Mouse (Mus musculus) T-helper 17 cell (primary cell): ENCODE measurements around the gene Rgs8.

Source experiments
- in situ Hi-C, 2 experiments: fragments of 300-600 bp; cut with MboI, MseI; formaldehyde crosslinking; loops; 1 replicate in 1 of 2; 2 replicates in 1 of 2; pipeline ENCODE4 v1.15.1; 2025; ENCODE audit warnings: high pct_unique_total_duplicates in 2 of 2

Gene Rgs8

DNA sequence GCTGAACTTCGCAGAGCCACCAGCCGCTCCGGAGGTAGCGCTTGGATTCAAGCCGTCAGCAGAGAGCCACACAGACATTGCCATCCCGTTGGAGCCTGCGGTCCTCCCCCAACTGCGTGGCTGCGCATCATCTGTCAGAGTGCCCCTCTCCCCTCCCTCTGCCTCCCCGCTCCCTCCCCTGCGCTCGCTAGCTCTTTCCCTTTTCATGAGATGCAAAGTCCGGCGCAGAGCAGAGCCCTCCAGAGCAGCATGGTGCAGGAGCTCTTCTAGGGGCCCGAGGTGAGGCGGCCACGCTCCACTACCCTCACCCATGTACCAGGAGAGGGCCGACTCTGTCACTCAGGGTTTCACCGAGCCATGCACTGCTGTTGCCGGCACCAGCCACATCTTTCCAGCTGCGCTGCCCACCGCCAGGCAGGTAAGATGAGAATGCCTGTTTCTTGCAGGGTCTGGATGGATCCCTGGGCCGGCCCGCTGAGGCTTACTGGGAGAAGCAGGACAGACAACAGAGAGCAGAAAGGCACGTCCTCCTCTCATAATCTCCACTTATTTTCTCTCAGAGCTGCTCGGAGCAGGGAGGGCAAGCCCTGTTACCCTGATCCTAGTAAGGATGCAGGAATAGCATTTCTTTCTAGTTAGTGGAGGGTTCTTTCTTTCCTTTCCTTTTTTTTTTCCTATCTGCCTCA is at the start of gene Rgs8:
Gene Rgs8, plus strand, starts transcription at position 88 of the 686 bp plus-strand sequence.
- in situ Hi-C loops = no loop called here

DNA sequence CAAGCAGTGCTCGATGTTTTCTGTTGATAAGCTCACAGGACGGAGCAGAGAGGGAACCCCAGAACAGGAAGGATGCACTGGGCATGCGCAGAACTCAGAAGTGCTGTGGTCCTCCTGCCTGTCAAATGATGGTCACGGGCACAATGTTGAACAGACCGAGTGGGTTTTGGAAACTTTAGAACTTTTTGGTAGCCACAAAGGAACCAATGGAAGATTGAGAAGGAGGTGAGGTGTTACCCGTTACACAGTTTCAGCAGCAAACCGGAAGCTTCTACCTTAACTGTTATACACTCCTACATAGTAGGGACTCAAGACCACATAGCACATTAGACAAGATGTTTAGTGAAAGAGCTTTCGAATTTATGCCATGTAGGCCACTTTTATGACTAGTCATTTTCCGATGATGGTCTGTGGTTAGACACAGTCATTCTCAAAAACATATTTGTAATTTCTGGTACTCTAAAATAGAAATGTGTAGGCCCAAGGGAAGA is 35.4 kb upstream of the Rgs8 start:
- in situ Hi-C loops = loop anchor here in 1 of 2 experiments (5.0 kb wide), 1 partner anchor 60 kb away; no protein-coding TSS in a partner anchor

DNA sequence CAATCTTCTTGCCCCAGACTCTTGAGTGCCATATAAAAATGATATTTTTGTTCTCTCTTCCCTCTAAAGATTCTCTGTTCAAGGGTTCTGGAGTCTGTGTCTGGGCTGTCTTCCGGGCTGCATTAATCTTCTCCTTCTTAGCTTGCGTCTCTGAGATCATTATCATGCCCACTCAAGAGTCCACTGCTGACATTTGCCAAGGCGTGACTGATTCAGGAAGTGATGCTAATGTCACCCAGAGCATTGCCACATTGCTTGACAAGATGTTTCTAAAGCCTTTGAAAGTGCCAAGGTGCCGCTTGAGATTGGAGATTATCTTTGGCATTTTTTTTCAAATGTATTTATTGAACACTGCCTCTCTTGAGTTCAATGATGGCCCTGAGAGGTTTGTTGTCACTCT is 29.8 kb upstream of the Rgs8 start:
- in situ Hi-C loops = loop anchor here in 1 of 2 experiments (10.0 kb wide), 1 partner anchor 1098 kb away; no protein-coding TSS in a partner anchor

DNA sequence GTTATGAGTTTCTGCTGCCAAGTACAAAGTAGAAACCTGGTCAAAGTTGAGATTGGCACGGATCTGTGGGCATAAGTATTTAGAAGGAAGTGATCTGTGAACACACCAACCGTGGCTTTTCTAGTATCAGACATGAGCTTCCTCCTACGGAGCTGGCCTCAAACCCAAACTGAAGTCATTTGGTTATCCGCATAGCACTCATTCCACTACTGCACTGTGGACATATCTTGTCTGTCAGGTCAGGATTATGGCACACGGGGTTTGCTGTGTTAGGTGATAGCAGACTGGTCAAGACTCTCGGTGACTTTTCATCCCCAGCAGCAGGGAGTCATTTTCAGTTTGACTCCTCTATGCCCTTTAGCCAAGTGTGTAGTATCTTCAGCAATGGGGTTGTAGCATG is 20.1 kb upstream of the Rgs8 start:
- in situ Hi-C loops = no loop called here

DNA sequence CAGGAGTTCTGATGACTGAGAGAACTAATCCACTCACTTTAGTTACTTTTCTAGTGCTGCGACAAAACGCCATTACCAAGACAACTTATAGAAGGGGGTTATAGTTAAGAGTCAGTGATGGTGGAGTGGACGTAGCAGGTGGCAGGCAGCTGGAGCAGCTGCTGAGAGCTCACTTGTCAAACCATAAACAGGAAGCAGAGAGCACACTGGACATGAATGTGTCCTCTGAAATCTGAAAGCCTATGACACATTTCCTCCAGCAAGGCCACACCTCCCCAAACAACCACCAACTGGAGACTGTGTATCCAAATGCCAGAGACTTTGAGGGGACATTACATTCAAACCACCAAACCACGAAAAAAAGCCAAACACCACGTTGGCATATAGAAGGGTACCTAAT is 17.8 kb upstream of the Rgs8 start:
- in situ Hi-C loops = no loop called here

DNA sequence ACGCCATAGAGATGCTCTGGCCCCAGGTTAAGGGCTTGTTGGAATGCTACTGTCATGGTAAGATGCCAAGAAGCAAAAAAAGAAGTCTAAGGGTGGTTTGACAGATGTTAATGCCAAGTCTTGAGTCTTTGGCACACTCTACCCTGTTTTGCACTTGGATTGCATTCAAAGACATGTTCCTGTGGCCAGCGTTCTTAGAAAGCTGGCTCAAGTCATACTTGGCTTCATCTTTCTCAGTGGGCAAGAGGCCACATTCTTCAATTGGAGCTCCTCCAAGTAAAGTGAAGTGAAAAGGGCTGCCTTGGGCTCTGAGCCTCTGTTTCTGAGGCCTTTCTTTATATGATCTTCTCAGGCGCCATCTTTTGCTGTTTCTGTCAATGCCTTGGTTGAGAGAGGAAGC is 17.3 kb upstream of the Rgs8 start:
- in situ Hi-C loops = no loop called here

DNA sequence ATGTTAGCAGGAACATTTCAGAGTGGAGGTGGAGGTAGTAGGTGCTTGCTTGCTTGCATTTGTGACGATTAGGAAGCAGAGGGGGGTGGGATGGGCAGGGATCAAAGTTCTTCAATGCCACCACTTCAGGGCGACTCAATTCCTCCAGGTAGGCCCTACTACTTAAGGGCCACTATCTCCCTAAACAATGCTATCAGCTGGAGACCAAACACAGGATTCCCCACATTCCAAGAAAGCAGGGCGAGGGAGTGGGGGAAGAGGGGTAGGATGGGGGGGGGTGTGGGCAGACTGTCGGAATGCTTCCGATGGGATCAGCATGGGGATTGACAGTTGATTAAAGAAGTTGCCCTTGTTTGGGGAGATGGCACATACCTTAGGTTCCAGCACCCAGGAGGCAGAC is 16.0 kb upstream of the Rgs8 start:
- in situ Hi-C loops = no loop called here

DNA sequence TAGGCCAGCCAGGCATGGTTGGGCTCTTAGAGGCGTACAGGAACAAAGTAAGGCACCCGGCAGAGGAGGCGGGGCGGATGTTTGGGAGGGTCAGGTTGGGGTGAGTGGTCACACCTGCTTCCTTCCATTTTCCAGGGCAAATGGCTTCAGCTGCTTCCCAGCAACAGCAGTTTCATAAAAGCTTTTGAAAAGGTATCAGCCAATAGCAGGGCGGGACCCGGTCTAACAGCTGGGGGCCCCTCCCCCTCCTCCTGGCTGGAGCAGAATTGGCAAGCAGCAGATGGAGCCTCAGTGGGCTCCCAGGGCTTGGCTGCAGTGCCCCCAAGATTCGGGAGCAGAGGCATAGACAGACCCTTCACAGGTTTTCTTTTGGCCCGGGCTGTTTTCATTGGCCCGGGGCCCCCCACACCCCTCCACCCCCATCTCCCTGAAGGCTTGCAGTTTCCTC is 11.3 kb upstream of the Rgs8 start:
- in situ Hi-C loops = loop anchor here in 1 of 2 experiments (10.0 kb wide), 1 partner anchor 1323 kb away; no protein-coding TSS in a partner anchor

DNA sequence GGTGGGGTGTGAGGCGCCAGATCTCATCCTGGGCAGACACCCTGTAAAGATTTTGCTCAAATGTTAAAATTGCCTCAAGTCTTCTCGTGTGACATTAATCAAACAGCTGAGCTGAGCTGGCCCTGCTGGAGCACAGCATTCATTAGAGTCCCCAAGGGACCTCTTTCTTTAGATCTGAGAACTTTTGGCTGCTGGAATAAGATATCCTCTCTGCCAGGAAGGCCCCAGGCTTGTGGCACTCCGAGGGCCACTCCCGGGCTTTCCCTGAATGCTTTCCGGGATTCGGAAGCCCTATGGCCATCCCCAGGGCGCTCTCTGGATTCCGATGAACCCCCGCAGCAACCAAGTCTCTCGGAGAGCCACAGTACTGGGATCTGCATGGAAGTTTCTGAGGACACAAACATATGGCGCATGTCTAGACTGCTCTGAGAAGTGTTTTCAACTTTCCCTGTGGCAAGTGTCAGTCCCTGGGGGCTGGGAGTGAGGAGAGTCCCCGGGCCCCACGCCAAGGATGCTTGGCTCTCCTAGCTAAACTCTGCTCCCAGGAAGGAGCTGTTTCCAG is 10.8 kb upstream of the Rgs8 start:
- in situ Hi-C loops = loop anchor here in 1 of 2 experiments (10.0 kb wide), 1 partner anchor 1323 kb away; no protein-coding TSS in a partner anchor

DNA sequence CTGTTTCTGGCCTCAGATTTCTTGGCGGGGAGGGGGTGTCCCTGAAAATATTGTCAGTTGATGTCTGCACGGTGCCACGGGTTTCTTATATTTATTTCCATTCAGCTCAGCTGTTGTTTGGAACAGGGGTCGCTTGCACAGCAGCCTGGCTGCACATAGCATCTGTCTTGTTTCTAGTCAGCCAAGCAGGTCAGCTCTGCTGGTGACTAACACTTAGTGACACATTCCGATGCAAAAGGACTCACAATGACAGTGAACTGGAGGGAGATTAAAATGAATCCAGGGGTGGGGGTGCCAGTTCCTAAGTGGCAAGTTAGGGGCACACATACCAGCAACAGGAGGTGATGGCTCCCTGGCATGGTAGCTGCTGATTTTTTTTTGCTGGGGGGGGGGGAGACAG is 849 bp downstream of the Rgs8 start:
- in situ Hi-C loops = no loop called here

DNA sequence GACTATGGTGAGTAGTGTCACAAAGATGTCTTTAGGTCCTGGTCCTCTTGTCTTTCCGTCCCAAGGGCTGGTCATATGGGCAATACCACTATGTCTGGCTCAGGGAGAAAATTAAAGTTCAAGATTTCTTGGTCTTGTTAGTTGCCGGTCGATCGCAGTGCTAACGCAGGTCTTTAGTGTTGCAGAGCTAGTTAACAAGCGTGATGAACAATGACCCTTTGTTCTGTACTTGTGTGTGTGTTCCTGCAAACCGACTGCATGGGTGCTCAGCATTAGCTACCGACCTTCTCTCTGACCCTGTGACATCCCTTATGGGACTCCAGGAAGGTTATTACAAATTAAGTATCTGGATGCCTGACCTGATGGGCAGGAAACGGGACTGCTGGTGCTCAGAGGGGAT is 6.8 kb downstream of the Rgs8 start:
- in situ Hi-C loops = no loop called here

DNA sequence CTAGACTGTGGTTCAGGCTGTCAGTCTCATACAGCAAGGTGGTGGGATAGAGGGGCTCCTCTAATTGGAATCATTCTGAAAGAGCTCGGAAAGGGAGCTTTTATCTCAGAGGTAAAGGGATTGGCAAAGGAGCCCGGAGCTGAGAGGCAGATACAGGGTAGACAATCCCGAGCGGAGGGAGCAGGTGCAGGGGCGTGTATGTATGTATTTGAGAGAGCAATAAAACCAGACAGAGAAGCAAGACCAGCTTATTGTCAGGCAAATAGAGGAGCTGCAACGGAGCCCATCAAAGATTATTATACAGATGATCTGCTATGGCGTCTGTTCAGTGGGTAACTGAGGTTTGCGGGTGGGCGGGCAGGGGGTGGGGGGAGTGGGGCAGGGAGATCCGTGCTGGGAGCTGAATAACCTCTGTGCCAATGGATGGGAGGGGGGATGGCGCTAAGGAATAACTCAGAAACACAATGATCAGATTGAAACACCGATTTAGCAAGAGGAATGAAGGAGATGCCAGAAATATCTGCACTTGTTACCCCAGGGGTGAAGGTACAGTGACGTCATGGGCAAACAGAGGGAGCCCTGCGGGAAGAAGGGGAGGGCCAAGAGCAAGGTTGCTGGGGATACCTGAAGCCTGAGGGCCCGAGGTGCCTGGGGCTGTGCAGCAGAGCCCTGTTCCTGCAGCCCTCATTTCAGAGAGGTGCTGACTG is 8.3 kb downstream of the Rgs8 start:
- in situ Hi-C loops = no loop called here

DNA sequence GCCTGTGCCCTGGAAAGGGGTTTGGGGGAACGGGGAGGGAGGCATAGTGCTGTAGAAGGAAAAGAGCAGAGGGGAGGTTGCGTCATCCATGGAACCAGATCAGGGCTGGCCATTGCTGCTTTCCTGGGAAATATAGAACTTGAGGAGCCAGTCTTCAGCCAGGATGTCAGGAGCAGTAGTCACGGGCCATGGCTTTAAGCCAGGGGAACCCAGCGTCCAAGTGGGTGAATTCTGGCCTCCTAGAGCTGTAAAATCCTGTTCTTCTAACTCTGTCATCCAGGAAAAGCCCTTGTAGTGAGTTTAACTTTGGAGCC is 8.8 kb downstream of the Rgs8 start:
- in situ Hi-C loops = no loop called here

DNA sequence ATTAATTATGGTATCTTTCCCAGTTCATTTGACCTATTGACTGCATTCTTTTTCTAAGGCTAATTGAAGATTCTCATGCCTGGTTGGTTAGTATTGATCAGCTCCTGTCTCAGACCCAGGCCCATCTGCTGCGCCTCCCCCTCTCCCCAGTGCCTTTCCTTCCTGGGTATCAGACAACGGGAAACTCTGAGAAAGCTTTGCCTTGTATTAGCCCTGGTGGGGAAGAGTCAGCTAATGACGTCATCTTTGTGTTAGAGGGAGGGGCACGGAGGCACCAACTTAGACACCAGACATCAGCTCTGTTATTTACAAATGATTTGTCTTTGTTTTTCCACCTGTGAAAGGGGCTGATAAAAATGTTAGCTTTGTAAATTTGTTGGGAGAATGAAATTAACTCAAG is 9.5 kb downstream of the Rgs8 start:
- in situ Hi-C loops = no loop called here

DNA sequence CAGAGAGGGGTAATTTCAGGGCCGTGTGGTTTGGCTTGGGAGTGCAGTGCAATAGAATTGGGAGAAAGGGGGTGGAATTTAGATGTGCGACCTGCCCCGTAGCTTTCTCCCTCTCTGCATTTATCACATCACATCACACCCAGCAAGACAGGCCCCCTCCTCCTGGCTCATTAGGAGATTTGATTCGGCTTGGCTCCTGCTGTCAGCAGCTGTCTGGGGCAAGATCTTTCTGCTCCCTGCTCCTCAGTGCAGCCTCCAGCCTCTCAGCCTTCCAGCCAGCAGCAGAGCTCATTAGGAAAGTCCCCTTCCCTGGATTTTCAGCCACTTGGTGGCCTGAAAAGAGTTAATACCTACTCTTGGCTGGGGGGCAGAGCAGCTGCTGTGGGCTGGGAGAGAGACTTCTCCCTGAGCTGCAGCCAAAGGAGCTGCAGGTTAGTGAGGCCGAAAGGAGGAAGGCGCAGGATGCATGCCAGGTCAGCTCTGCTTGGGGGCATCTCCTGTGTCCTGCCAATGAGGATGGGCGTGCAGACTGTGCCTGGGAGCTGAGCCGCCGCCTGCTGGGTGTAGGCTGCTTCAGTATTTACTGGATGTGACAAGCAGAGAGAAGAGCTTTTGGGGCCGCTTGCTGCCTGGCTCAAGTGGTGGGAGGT is 12.4 kb downstream of the Rgs8 start:
- in situ Hi-C loops = no loop called here

DNA sequence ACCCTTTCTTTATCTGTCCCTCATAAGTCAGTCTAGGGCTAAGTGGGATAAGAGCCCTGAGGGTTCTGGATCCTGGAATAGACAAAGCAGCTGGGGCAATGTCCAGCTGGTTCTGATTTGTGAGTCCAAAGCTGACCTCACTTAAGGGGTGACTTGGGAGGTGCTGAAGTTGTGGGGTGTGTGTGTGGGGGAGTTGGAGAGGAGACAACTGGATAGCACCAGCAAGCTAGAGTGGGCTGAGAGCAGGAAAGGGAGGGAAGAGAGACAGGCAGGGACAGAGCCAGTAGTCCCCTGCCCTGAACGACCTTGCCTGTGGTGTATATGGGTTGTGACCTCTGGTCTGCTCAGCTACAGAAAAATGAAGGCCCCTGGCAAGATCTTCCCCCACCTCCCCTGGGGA is 13.4 kb downstream of the Rgs8 start:
- in situ Hi-C loops = no loop called here

DNA sequence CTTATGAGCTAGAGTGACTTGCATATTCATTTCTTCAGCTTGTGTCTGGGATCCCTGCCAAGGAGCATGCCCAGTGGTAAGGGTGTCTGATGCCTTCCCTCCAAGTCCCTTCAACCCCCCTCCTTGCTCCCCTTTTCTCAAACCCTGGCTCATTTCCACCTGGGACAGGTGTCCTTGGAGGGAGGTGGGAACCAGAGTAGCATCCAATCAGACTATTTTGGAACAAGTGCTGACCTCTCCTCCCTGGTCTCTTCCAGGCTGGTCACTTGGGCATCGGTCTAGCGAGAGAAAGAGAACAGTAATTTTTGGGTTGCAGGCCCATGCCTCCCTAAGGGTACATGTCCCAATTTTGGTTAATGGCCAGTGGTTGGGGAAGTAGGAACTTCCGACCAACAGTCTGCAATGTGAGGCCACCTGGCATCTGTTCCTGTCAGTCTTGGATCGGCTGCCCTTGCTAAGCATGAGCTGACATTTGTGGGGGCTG is 14.5 kb downstream of the Rgs8 start:
- in situ Hi-C loops = no loop called here

DNA sequence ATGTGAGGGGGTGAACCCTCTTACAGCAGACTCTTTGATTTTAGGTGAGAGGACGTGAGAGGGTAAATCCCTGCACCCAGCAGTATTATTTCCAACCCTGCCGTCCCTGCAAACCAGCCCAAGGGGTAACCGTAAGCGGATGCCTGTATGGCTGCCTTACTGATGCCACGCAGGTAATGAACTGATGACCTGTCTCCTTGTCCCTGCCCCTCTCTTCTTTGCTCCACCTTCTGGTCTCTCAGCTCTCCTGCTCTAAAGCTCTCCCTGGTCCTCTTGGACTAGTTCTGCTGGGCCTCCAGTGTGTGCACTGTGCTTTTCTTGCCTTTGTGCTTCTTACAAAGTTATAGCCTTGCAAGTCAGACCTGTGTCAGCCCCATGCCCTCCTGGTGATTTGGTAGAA is 15.0 kb downstream of the Rgs8 start:
- in situ Hi-C loops = no loop called here

DNA sequence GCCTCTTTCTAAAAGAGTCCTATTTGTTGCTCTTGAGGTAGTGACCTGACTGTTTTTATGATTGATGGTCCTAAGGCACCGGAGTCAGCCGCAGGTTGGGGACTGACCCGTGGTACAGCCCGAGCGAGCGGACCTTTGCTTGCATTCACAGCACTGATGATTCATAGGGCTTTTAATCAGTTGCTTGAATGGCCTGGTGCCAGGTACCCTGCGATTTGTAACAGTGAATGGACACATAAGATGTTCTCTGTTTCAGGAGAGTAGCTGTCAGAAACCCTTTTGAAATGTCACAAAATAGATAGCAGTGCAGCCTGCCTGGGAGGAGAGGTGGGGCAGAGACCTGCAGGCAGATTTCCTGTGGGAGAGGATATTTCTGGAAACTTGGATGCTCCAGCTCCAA is 16.3 kb downstream of the Rgs8 start:
- in situ Hi-C loops = no loop called here

DNA sequence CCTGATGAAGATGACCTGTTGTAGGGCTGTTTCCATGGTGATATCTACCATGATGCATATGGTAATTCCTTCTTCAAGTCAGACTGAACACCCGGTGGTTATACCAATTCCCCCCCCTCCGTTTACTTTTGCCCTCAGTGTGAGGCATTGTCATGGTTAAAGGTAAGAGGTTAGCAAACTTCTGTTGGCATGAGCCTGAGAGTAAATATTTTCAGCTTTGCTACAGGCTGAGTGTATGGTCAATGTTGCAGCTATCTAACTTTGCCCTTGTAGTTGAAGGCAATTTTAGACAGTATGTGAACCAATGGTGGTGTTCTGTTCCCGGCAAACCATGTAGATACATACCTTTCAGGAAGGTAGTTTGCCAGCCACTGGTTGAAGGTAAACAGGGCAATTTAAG is 16.9 kb downstream of the Rgs8 start:
- in situ Hi-C loops = loop anchor here in 1 of 2 experiments (5.0 kb wide), 1 partner anchor 102 kb away; no protein-coding TSS in a partner anchor

DNA sequence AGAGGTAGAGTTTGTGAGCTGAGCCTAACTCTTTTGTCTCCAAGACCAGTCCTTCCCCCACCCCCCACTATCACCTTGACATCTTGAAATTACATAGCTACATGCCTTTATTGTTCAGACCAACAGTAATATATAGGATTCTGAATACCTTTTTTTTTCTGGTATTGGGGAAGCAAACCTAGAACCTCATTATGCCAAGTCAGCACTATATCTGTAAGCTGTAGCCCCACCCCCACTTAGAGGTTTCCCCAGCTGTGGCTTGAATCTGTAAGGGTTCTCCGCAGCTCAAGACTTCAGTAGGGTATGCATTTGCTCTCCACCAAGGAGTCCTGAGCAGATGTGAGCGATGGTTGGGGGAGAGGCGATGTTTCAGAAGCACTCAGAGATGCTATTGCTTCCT is 18.5 kb downstream of the Rgs8 start:
- in situ Hi-C loops = loop anchor here in 1 of 2 experiments (5.0 kb wide), 1 partner anchor 104 kb away; no protein-coding TSS in a partner anchor

DNA sequence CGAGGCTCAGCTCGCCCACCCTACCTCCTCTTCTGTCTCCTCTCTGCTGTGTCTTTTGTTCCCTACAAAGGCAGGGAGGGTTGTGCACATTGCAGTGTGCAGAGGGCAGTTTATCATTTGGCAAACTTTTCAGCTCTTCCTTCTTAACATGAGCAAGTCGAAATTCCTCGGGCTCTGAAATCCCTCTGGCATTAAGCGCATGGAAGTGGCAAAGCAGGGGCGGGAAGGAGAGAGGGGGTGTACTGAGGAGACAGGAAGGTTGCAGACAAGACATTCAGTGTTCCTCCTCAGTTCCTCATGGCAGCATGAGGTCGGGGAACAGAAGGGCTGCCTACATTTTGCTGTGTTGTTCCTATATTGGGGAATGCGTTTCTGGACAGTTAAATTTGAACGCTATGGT is 19.9 kb downstream of the Rgs8 start:
- in situ Hi-C loops = loop anchor here in 1 of 2 experiments (5.0 kb wide), 1 partner anchor 105 kb away; no protein-coding TSS in a partner anchor
